Mouse (Mus musculus): ENCODE data around the gene Col11a2. TPM values are rescaled to one million over a fixed set of nuclear protein-coding genes. Genes with fewer than 3 reads are reported as not detected.

Gene Col11a2
- total and polyA plus RNA-seq, 3 experiments: 3.0 to 6.0 (median 5.8) TPM

- Histone ChIP-seq H3K4me1 (ENCODE audit: control insufficient read depth in 1 of 2, insufficient read depth in 2 of 2) (peaks cover 14 to 28% of the 10 kb centered on the region in 2 experiments), H3K4me3 (replicated peaks in 1 of 3; ENCODE audit: low read depth in 2 of 3, low read length in 2 of 3, poor library complexity in 1 of 3) (no peak overlapping the region)
These were observed 16.8 kb upstream of the Col11a2 start for GRCm38 (mm10) chr17:34022414-34022783.

GRCm38 (mm10) chr17:34022987-34023386 is 16.2 kb upstream of the Col11a2 start:
- Histone ChIP-seq H3K9ac (ENCODE audit: insufficient read depth, low read depth) (no peak overlapping the region), H3K79me2 (replicated peaks; ENCODE audit: control insufficient read depth, extremely low read depth, insufficient read depth, poor library complexity, severe bottlenecking) (0 out of 2 replicates have a peak, but pooled peaks cover 2% of the 10 kb centered on the region), H3K4me3 (replicated peaks in 1 of 3; ENCODE audit: low read depth in 2 of 3, low read length in 2 of 3, poor library complexity in 1 of 3) (no peak overlapping the region), H3K36me3 (replicated peaks in 1 of 2; ENCODE audit: control insufficient read depth in 1 of 2, insufficient read depth in 1 of 2, low read length in 1 of 2) (peaks cover 14 to 32% of the 10 kb centered on the region in 2 experiments), H3K4me1 (ENCODE audit: control insufficient read depth in 1 of 2, insufficient read depth in 2 of 2) (peaks cover 14 to 29% of the 10 kb centered on the region in 2 experiments), H3K27me3 (replicated peaks) (no peaks in the 10 kb centered on the region), H3K9me3 (replicated peaks; ENCODE audit: low read length) (peaks cover 27% of the 10 kb centered on the region), H3K4me2 (ENCODE audit: insufficient read depth, low read depth, poor library complexity, severe bottlenecking) (no peak overlapping the region), H3K27ac (ENCODE audit: insufficient read depth, low read depth) (no peak overlapping the region)
- dilution Hi-C loops (cut with MboI; ENCODE audit: extremely low pct_ligation_motif_present, extremely low pct_unique_long_range_greater_than_20kb, low sequenced_read_pairs) (no loop called here), in situ Hi-C loops (cut with MboI; ENCODE audit: low pct_ligation_motif_present, low pct_unique_long_range_greater_than_20kb, low sequenced_read_pairs) (no loop called here)
- DNase-seq (ENCODE audit: extremely low read depth): no peak
- no peak for TF ChIP-seq KAT2A (IDR thresholded peaks at IDR 0.05; ENCODE audit: insufficient replicate concordance, low read length)
- TF ChIP-seq USF1 (IDR thresholded peaks at IDR 0.05; ENCODE audit: low read depth, low read length): no peak
- no peak for TF ChIP-seq MAZ (IDR thresholded peaks at IDR 0.05; ENCODE audit: low read depth, low read length)
- TF ChIP-seq ZNF384 (IDR thresholded peaks at IDR 0.05; ENCODE audit: low read depth, low read length): no peak
- TF ChIP-seq SMC3 (IDR thresholded peaks at IDR 0.05; ENCODE audit: low read depth, low read length): no peak
- TF ChIP-seq JUN (IDR thresholded peaks at IDR 0.05; ENCODE audit: insufficient read depth, low read depth, low read length): no peak

More at GRCm38 (mm10) chr17:34022414-34022783, 16.8 kb upstream of the Col11a2 start:
- Histone ChIP-seq H3K36me3 (replicated peaks in 1 of 2; ENCODE audit: control insufficient read depth in 1 of 2, insufficient read depth in 1 of 2, low read length in 1 of 2) (peaks cover 14 to 32% of the 10 kb centered on the region in 2 experiments), H3K9ac (ENCODE audit: insufficient read depth, low read depth) (no peak overlapping the region), H3K9me3 (replicated peaks; ENCODE audit: low read length) (peaks cover 27% of the 10 kb centered on the region), H3K4me2 (ENCODE audit: insufficient read depth, low read depth, poor library complexity, severe bottlenecking) (no peak overlapping the region), H3K27me3 (replicated peaks) (no peaks in the 10 kb centered on the region), H3K27ac (ENCODE audit: insufficient read depth, low read depth) (no peak overlapping the region), H3K79me2 (replicated peaks; ENCODE audit: control insufficient read depth, extremely low read depth, insufficient read depth, poor library complexity, severe bottlenecking) (0 out of 2 replicates have a peak, but pooled peaks cover 2% of the 10 kb centered on the region)
- in situ Hi-C loops (cut with MboI; ENCODE audit: low pct_ligation_motif_present, low pct_unique_long_range_greater_than_20kb, low sequenced_read_pairs) (no loop called here), dilution Hi-C loops (cut with MboI; ENCODE audit: extremely low pct_ligation_motif_present, extremely low pct_unique_long_range_greater_than_20kb, low sequenced_read_pairs) (no loop called here)
- TF ChIP-seq IRF4 (IDR thresholded peaks at IDR 0.05; ENCODE audit: low read depth, low read length) (no peak), NRF1 (IDR thresholded peaks at IDR 0.05; ENCODE audit: low read depth, low read length) (no peak), ZC3H11A (IDR thresholded peaks at IDR 0.05; ENCODE audit: low read depth, low read length) (no peak)
- no peak for DNase-seq (ENCODE audit: extremely low read depth)

DNA sequence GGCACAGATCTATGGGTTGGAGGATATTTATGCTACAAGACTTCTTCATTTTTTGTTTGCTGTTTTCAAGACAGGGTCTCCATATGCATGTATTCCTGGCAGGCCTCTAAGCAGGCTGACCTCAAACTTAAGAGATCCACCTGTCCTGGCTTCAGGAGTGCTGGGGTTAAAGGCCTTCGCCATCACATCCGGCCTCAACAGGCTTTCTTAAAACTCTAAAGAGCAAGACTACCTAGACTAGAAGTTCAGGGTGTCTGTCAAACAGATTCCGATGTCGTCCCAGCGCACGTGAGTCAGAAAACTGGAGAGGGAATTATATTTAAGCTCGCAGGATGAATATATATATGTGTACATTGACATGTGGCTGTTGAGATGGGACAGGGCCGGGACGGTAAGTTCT is 15.6 kb upstream of the Col11a2 start:
- H3K27ac ChIP-seq (ENCODE audit: insufficient read depth, low read depth): no peak overlapping the region
- H3K79me2 ChIP-seq (replicated peaks; ENCODE audit: control insufficient read depth, extremely low read depth, insufficient read depth, poor library complexity, severe bottlenecking): peaks cover 2% of the 10 kb centered on the region; the same call in 1 of the 2 replicates
- H3K27me3 ChIP-seq (replicated peaks): no peaks in the 10 kb centered on the region
- DNase-seq (ENCODE audit: extremely low read depth): no peak
- peaks cover 27% of the 10 kb centered on the region for H3K9me3 ChIP-seq (replicated peaks; ENCODE audit: low read length)
- in situ Hi-C loops (cut with MboI; ENCODE audit: low pct_ligation_motif_present, low pct_unique_long_range_greater_than_20kb, low sequenced_read_pairs): no loop called here
- TF ChIP-seq BHLHE40 (IDR thresholded peaks at IDR 0.05; ENCODE audit: low read depth, low read length) (no peak), ZC3H11A (IDR thresholded peaks at IDR 0.05; ENCODE audit: low read depth, low read length) (no peak), IRF4 (IDR thresholded peaks at IDR 0.05; ENCODE audit: low read depth, low read length) (no peak), CHD1 (IDR thresholded peaks at IDR 0.05; ENCODE audit: low read depth, low read length) (no peak), ZMIZ1 (IDR thresholded peaks at IDR 0.05; ENCODE audit: low read depth, low read length) (no peak), ELF1 (IDR thresholded peaks at IDR 0.05; ENCODE audit: low read depth, low read length) (no peak), KAT2A (IDR thresholded peaks at IDR 0.05; ENCODE audit: insufficient replicate concordance, low read length) (no peak), SMC3 (IDR thresholded peaks at IDR 0.05; ENCODE audit: low read depth, low read length) (no peak), MAX (IDR thresholded peaks at IDR 0.05; ENCODE audit: low read length) (no peak), TBP (conservative IDR thresholded peaks at IDR 0.05; ENCODE audit: low read depth, low read length) (no peak), POLR2AphosphoS2 (IDR thresholded peaks at IDR 0.05; ENCODE audit: low read depth, low read length) (no peak), CTCF (conservative IDR thresholded peaks at IDR 0.05 in 1 of 2, IDR thresholded peaks at IDR 0.05 in 1 of 2; ENCODE audit: low read depth in 2 of 2, low read length in 2 of 2) (no peak), MXI1 (IDR thresholded peaks at IDR 0.05; ENCODE audit: low read depth, low read length) (no peak), HCFC1 (IDR thresholded peaks at IDR 0.05; ENCODE audit: low read depth, low read length) (no peak), MAZ (IDR thresholded peaks at IDR 0.05; ENCODE audit: low read depth, low read length) (no peak)
- H3K4me2 ChIP-seq (ENCODE audit: insufficient read depth, low read depth, poor library complexity, severe bottlenecking): peak overlapping the region; percentile 31; the same call in 1 of the 2 replicates
- dilution Hi-C loops (cut with MboI; ENCODE audit: extremely low pct_ligation_motif_present, extremely low pct_unique_long_range_greater_than_20kb, low sequenced_read_pairs): no loop called here
- peaks cover 19 to 36% of the 10 kb centered on the region in 2 experiments for H3K4me1 ChIP-seq (ENCODE audit: control insufficient read depth in 1 of 2, insufficient read depth in 2 of 2)
- H3K4me3 ChIP-seq (replicated peaks in 1 of 3; ENCODE audit: low read depth in 2 of 3, low read length in 2 of 3, poor library complexity in 1 of 3): peak overlapping the region; percentile 71 to 81 (median 75)
- H3K9ac ChIP-seq (ENCODE audit: insufficient read depth, low read depth): peak overlapping the region; percentile 91; the same call in 1 of the 2 replicates
- peaks cover 19 to 39% of the 10 kb centered on the region in 2 experiments for H3K36me3 ChIP-seq (replicated peaks in 1 of 2; ENCODE audit: control insufficient read depth in 1 of 2, insufficient read depth in 1 of 2, low read length in 1 of 2)
